Mouse (Mus musculus): ENCODE measurements around the gene Slc5a3. TPM values are rescaled to one million over a fixed set of nuclear protein-coding genes. Genes with fewer than 3 reads are reported as not detected.
"Not testable (repeated sequence)": the region's sequence is repeated elsewhere in the genome, so short reads cannot be mapped to it uniquely, and the experiment has no call there.

The Slc5a3 gene
- total RNA-seq, 2 experiments from 2014 or later = 5.4 to 6.2 TPM

DNA sequence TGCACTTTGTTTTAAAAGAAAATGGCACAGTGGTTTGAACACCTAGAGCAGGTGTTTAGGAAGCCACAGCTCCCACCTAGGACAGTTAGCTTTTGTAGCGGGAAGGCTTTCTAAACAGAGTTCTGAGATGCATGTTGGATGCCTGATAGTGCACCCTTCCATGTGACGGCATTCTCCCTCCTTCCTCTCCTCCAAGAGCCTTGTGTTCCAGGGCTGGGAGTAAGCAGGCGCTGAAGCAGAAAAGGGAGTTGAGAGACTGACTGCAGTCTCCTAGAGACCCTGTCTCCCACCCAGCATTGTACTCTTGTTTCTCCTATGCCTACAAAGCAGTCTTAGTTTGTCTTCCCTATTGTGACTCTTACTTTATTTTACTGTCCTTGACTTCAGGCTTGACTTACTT lies 2.1 kb downstream of the Slc5a3 start:
- intact Hi-C loops (cut with DNase I) = no loop called here
- no peak for DNase-seq

DNA sequence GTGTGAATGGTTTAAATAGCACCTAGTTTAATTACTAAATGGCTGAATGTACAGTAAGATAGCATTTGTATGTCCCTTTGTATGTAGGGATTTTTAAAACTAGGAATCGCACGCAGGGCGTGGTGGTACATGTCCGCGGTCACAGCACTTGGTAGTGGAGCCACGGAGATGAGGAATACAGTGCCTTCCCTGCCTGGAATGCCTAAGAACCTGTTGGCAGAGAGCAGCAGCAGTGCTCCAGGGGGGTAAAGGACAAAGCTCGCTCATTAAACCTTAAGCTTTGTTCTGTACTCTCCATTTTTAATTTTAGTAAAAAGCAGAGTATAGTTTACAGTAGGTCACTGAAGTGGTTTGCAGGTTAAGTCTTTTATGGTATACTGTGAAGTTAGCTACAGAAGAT lies 3.5 kb downstream of the Slc5a3 start:
- DNase-seq = no peak
- intact Hi-C loops (cut with DNase I) = no loop called here

DNA sequence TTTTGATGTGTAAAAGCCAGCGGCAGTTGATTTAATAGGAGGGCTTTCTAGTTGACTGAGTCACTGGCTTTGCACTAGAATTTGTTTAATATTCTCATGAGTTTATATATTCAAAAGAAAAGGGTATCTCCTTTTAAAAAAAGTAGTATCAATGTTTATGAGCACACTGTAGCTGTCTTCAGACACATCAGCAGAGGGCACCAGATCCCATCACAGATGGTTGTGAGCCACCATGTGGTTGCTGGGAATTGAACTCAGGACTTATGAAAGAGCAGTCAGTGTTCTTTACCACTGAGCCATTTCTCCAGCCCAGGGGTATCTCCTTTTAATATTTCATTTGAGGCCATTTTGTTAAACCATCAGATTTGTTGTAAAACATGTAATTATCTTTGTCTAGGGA lies 4.7 kb downstream of the Slc5a3 start:
- no peak for DNase-seq
- intact Hi-C loops (cut with DNase I) = no loop called here

DNA sequence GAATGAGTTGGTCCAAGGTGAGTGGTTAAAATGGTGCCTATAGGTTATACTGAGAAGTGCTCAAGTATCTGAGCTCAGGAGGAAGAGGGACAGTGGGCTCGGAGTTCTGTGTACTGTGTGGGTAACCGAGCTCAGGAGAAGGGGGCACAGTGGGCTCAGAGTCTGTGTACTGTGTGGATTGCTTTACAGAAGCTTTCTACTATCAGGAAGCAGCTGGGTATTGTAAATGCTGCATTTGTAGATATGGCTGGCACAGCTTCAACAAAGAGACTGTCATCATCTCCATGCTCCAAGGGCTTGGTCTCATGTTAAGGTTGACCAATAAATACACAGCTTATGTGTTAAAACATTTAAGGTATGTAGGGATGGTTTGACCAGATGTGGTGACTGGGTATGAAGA lies 6.7 kb downstream of the Slc5a3 start:
- no peak for DNase-seq
- intact Hi-C loops (cut with DNase I) = no loop called here

DNA sequence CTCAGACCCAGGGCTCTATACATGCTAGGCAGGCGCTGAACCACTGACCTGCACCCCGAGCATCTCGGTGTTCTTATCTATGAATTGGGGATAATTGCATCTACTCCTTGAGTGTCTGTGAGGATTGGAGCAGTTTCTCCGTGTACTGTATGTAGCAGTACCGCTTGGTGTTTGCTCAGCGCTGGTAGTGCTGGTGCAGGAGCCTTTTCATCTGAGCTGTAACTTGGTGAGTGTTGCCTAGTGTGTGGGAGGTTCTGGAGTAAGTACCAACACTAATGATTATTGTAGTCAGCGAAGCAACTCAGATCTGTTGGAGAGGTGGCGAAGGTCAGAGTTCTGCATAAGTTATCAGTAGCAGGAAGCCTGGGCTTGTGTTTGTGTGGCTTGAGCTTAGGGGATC lies 12.2 kb downstream of the Slc5a3 start:
- DNase-seq = no peak
- intact Hi-C loops (cut with DNase I) = no loop called here

DNA sequence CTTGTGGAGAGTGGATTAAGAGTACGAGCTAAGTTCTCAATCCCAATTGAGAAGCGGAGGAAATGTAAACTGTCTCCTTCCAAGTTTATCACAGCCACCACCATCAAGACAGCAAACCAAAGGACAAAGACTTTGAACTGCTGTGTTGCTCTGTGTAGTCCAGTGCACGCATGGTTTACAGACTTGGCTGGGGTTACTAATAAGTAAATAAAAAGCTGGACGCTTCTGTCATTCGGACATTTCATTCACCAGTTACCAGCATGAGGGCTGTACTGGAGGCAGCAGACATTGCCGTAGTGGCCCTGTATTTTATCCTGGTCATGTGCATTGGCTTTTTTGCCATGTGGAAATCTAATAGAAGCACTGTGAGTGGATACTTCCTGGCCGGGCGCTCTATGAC lies 18.7 kb downstream of the Slc5a3 start:
- DNase-seq = no peak
- intact Hi-C loops (cut with DNase I) = no loop called here

DNA sequence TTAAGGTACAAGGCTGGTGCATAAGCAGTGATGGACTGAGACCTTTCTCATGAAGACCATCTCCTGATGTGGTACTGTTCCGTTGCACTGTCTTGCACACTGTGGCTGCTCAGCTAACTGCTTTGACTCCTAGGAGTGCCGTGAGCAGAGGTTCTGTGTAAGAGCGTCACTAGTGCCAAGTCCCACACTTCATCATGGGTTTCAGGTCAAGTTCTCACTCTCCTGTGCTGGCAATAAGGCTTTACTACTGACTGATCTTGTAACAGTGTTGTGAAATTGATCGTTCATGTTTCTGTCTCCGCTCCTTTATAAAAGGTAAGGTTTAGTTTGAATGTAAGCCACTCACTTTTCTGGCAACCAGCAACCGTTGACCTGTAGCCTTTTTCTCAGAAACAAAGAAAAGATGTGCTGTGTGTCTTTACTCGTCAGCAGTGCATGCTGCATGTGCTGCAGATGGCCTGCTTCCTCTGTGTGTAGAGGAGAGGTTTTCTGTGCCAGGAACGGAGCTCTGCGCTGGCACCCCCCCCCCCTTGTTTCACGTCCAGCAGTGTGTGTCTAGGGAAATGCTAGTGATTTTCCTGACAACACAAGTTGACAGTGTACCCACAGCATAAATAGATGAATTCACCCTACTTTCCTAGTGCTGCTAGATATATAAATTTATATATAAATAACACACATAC lies 25.8 kb downstream of the Slc5a3 start:
- intact Hi-C loops (cut with DNase I) = no loop called here
- no peak for DNase-seq

DNA sequence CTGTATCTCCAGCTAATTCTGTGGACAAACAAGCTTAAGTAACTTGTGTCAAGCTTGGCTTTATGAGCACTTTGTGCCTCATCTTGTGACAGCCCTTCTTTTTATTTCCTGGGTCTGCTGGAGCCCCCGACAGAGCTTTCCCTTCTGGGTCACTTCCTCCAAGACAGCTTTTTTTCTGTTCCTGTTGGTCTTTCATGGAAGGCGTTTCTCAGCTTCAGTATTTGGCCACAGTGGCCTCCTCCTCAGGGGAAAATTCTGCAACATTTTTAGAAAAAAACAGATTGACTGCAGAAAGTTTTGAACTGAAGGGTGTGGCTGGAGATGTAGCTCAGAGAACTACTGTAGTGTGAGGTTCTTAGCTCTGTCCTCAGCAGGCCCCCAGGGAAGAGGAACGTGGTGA lies 31.1 kb downstream of the Slc5a3 start:
- DNase-seq = no peak
- intact Hi-C loops (cut with DNase I) = no loop called here

DNA sequence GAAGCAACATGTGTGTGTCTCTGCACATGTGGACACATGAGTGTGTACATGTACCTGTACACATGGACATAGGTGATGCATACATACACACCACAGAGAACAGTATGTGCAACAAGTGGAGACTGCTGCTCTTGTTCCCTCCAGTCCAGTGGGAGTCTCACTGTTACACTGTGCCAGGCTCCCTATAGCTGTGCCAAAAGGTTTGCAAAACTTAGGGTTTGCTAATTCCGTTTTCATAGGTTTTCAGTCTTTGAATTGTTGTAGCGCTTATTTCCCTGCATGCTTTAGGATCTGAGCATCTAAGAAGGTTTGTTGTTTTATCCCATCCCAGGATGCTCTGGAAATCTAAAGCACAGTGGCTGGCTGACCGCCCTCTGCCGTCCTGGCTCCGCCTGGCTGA lies 33.8 kb downstream of the Slc5a3 start:
- no peak for DNase-seq
- intact Hi-C loops (cut with DNase I) = no loop called here

DNA sequence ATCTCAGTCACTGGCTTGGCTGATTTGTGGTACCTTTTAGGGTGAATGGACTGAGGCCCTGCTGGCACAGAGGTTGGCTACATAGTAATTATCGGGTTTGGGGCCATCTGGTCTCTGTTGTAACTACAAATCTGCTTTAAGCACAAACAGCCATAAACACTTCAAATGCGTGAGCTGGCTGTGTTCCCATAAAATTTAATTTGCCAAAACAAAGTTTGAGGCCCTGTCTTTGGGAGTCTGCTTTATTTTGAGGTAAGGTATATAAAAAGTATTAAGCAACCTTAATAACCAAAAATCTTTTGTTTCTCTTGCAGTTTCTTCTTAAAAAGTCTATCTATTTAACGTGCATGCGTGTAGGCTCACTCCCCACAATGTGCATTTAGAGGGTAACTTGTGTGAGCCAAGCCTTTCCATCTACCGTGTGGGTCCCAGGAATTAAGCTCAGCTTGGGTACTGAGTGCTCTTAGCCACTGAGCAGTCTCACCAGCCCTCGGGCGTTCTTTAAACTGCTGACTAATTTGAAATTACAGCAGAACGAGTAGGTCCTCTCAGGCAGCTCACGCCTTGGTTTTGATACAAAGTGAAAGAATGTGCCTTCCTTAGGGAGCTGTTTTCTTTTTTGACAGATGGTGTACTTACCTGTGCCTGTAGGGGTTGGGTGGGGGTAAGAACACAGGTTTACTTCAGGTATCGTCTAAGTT lies 40.4 kb downstream of the Slc5a3 start:
- intact Hi-C loops (cut with DNase I) = no loop called here

DNA sequence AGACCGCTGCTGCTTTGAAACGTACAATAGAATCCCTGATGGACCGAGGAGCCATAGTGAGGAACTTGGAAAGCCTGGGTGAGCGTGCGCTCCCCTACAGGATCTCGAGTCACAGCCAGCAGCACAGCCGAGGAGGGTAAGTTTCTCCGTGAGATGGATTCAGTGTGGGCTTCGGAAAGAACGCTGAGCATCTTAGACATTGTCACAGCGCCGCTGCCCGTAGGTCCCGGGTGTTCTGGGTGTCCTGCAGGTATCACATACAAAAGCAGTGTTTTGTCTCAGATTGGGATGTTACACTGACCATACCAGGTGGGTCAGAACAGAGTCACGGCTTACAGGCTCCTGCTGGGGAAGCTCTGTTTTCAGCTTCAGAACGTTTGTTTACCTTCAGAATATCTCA lies 41.5 kb downstream of the Slc5a3 start:
- intact Hi-C loops (cut with DNase I) = no loop called here
- DNase-seq = no peak

More for the DNA sequence above, 40.4 kb downstream of the Slc5a3 start:
- DNase-seq = no peak

DNA sequence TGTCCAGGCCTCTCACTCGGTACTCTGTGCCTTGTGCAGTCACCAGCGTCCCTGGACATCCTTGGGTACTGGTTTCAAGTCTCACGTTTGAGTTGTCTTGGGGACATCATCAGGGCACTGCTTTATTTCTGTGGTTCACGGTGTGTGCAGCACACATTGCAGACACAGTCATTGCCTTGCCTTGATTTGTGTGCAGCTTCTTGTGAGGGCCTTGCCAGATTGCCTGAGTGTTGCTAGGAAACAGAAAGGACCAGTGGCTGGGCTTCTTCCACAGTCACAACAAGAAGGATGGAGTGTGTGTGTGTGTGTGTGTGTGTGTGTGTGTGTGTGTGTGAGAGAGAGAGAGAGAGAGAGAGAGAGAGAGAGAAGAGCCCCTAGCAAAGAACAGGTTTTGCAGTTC lies 42.0 kb downstream of the Slc5a3 start:
- DNase-seq = no peak
- intact Hi-C loops (cut with DNase I) = loop anchor here (5.0 kb wide), 1 partner anchor 163 kb away; no protein-coding TSS in a partner anchor

DNA sequence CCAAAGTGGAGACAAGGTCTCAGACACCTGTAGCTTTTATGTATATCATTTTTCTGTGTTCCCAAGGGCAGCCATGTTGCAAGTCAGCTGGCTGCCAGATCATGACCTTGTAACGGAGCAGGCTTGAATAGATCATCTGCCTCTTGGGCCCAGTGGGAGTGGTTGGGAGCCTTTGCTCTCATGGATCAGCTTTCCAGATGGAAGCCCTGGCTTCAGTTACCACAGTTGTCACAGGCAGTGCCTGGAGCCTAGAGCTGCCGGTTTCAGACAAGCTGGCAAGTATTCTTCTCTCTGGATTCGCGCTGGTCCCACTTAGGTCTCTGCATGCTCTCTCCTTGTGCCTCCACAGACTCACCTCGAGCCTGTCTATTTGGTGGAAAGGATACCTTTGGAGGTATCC lies 44.0 kb downstream of the Slc5a3 start:
- DNase-seq = peak in 1 of 2 experiments; percentile 16
- intact Hi-C loops (cut with DNase I) = loop anchor here (5.0 kb wide), 1 partner anchor 165 kb away; no protein-coding TSS in a partner anchor

DNA sequence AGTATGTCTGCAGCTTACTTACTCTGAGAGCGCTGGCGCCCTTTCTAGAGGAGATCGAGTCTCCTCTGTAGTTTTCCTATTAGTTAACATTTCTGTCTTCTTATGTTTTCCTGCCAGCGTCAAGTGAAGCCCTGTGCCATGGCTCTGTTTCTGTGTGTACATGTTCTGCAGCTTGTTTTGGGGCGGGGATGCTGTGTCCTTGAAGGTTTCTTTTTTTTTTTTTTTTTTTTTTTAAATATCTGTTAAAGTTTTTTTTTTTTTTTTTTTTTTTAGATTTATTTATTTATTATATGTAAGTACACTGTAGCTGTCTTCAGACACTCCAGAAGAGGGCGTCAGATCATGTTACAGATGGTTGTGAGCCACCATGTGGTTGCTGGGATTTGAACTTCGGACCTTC lies 44.8 kb downstream of the Slc5a3 start:
- not testable (repeated sequence) for DNase-seq
- intact Hi-C loops (cut with DNase I) = loop anchor here (5.0 kb wide), 1 partner anchor 166 kb away; no protein-coding TSS in a partner anchor

DNA sequence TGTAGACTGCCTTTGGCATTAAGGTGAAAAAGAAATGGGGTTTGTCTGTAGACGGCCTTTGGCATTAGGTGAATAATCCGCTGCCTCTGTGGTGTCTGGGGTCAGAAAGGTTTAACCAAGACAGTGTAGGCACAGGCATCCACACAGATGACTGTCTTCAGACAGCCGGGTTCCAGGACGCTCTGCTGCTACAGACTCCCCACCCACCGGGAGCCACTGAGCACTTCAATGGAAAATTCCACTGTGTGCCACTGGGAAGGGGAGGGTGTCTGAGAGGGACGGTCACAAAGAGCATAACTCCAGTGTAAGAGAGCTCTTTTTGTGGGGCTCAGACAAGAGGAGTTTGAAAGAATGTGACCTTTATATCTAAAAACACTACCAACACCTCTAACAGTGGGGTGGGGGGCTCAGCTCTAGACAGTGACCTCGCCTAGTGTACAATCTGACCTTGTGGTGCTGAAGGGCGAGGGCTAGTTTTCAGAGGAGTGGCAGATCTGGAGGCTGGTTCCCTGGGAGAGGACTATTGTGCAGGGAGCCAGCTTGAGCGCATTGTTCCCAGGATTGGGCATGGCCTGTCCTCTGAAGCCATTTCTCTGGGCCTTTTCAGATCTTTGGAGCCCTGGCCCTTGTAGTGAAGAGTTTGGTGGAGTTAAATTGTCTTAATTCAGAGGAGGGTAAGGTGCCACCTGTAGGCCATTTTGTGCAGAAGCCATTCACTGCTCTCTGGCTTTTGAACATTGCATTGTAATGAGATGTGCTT lies 45.6 kb downstream of the Slc5a3 start:
- intact Hi-C loops (cut with DNase I) = loop anchor here (5.0 kb wide), 1 partner anchor 166 kb away; no protein-coding TSS in a partner anchor
- DNase-seq = no peak

DNA sequence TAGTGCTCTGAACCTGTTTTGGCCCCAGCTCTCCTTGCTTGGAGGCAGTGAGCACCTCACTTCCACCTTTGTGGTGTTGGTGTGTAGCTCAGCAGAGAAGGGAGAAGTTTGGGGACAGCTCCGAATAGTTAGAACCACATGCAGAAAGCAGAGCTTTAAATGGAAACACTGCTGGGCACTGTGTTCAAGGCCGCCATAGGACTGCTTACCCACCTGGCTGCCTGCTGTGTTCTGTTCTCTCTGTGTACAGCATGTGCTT lies 46.1 kb downstream of the Slc5a3 start:
- DNase-seq = no peak
- intact Hi-C loops (cut with DNase I) = loop anchor here (5.0 kb wide), 1 partner anchor 167 kb away; no protein-coding TSS in a partner anchor

DNA sequence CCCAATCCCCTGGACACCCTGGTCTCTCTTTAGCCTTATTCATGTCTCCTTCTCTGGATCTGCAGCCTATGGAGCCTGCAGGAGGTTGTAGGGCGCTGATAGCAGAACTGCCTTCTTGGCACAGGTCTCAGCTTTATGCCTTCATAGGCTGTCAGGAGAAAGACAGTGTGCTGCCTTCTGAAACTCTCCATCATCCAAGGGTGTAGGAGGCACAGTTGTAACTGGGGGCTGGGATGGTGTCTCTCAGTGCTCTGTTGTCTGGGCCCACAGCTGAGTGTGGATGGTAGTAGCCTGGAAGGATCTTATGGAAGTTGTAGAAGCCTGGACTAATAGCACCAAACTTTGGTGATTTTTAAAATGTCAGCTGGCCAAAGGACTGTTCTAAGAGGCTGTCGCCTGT lies 46.8 kb downstream of the Slc5a3 start:
- intact Hi-C loops (cut with DNase I) = loop anchor here (5.0 kb wide), 1 partner anchor 168 kb away; no protein-coding TSS in a partner anchor
- no peak for DNase-seq

DNA sequence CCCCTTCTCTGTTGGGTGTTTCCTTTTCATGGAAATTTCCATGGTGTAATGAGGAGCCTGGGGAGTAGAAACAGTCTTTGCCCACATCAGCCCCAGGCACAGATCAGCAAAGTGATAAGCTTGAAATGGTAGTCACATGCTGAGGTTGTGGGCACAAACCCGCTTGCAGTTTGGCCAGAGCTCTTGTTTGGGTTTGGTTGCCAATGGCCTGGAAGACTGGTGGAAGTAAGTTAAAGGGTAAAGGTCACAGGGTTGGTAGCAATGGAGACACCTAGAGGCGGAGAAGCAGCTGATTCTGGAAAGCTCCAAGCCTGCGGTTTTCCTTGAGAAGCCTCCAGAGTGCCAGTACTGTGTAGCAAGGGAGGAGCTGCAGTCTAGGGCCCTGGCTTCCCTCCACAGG lies 47.5 kb downstream of the Slc5a3 start:
- intact Hi-C loops (cut with DNase I) = no loop called here
- DNase-seq = no peak

DNA sequence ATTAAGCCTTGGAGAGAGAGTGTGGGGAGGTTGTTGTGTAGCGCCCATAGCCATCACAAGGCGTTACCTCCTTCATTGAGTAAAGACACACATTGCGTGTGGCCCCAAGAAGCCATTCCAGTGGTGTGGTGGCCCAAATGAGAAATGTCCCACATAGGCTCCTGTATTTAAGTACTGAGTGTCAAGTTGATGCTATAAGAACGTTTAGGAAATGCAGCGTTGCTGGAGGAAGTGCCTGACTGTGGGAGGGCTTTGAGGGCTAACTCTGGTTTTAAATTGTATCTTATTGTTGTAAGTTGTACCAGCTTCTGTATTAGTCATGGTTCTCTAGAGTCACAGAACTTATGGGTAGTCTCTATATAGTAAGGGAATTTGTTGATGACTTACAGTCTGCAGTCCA lies 49.2 kb downstream of the Slc5a3 start:
- no peak for DNase-seq
- intact Hi-C loops (cut with DNase I) = no loop called here

DNA sequence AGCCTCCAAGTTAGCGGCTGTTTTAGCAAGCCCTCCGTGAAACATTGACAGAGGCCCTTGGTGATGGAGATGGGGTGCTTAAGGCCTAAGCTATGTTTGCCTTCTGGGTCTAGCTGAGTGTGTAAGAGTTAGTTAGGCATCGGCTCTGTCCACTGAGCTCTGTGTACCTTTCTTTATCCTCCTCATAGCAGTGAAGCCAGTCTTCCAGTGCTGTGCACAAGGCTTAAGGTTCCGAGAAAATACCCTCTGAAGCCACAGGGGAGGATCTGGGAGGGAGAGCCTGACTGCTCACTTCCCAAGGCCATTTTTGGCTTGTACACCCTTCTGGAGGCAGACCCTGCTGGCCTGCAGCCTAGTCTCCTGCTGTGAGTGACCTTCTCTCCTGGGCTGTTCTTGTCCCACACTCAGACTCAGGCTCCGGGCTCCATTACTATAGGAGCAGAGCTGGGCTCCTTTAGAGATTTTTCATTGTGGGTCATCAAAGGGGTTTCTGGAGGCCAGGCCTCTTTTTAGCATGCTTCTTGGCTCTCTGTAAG lies 56.7 kb downstream of the Slc5a3 start:
- intact Hi-C loops (cut with DNase I) = no loop called here
- DNase-seq = peak; percentile 58 to 63
